11 mouse cellular contexts compared by ENCODE assay signal in the genomic region with DNA sequence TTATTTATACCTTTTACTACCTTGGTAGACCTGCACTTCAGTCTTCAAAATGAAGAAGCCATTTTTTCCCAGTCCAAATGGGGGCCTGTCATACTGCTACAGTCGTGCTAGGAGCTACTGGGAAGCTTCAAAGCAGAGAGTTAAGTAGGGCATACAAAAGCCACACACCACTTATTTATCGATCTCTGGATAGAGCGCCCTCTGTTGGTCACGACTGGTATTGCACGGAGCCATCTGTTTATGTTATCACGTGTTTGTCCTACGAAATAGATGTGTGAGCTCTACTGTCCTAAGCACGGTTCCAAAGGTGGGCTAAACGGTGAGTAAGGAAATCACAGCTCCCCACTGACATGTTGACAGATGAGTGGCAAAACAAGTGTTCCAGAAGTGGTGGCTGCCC. TPM values are rescaled to one million over a fixed set of nuclear protein-coding genes. Genes with fewer than 3 reads are reported as not detected.
DNase-seq lines count a peak whose midpoint lies in the region; TF ChIP-seq lines count a peak whose summit lies in the region.
"Had no signal": no experiment of that assay in that cellular context is flagged by ENCODE, and none has a peak within 500 bp of the region (broad histone marks: within the 10 kb centered on the region; RNA-seq: fewer than 3 reads in every experiment).

No protein-coding gene starts in this region.

- no peaks in the 10 kb centered on the region for H3K9me3 ChIP-seq in ES-E14 (ENCODE audit: control insufficient read depth, insufficient read depth, low read depth, low read length)
- H3K9me3 ChIP-seq: heart, embryonic 15.5 days had no signal

- peak overlapping the region; percentile 59; the same call in 1 of the 2 replicates for H3K9ac ChIP-seq in ES-E14 (ENCODE audit: insufficient read depth, low read depth, low read length, poor library complexity, severe bottlenecking)
- H3K9ac ChIP-seq: heart, embryonic 15.5 days; liver, embryonic 13.5 days had no signal

- H3K4me1 ChIP-seq in ES-E14 (ENCODE audit: control insufficient read depth in 2 of 2, insufficient read depth in 2 of 2, low read length in 2 of 2, poor library complexity in 1 of 2): peaks cover 0 to 15% of the 10 kb centered on the region in 2 experiments; a peak in 2 of 4 replicates
- H3K4me1 ChIP-seq: heart, embryonic 15.5 days; liver, embryonic 13.5 days had no signal

- in situ Hi-C loops in ES-E14 (cut with MboI; ENCODE audit: low sequenced_read_pairs in 2 of 2, unreplicated experiment in 2 of 2): no loop called here

- no peaks in the 10 kb centered on the region for H3K36me3 ChIP-seq in ES-E14 (ENCODE audit: control insufficient read depth, insufficient read depth, low read length, poor library complexity, severe bottlenecking)
- H3K36me3 ChIP-seq: heart, embryonic 15.5 days; liver, embryonic 13.5 days had no signal

- H3K27ac ChIP-seq in ES-E14 (ENCODE audit: insufficient read depth, low read depth, low read length, poor library complexity, severe bottlenecking): peak overlapping the region; percentile 84
- H3K27ac ChIP-seq: heart, embryonic 15.5 days; liver, embryonic 13.5 days had no signal

- H3K4me3 ChIP-seq in ES-E14 (ENCODE audit: insufficient read depth in 1 of 2, low read depth in 1 of 2, low read length in 2 of 2, poor library complexity in 1 of 2, severe bottlenecking in 1 of 2): peak overlapping the region; percentile 42 to 45
- H3K4me3 ChIP-seq: heart, embryonic 15.5 days; liver, embryonic 13.5 days had no signal

- DNase-seq in layer of hippocampus, adult 9-10 months (ENCODE audit: low spot score): peak; percentile 9
- no peak for DNase-seq in layer of hippocampus, postnatal 10 days (ENCODE audit: low spot score in 2 of 2)
- peak; percentile 96 for DNase-seq in ES-E14 (ENCODE audit: low read depth, low spot score)
- peak; percentile 92 for DNase-seq in ZHBTc4 (ENCODE audit: low read depth, low spot score)
- DNase-seq in layer of hippocampus, adult 9-11 months: peak; percentile 8
- DNase-seq in adrenal gland, postnatal 14 days: no peak
- DNase-seq in adrenal gland, adult 8-10 months: no peak
- DNase-seq: liver, embryonic 13.5 days; right cerebral cortex, postnatal 4 days had no signal

TF ChIP-seq in ES-E14, 5 proteins besides CTCF, POLR2A, EP300 and RAD21:
- peak; percentile 12; the same call in 1 of the 2 replicates for TF ChIP-seq ZC3H11A (IDR thresholded peaks at IDR 0.05; ENCODE audit: borderline replicate concordance, low read depth, low read length)
- no peak for TF ChIP-seq MAFK (IDR thresholded peaks at IDR 0.05; ENCODE audit: insufficient read depth, low read depth, low read length)

RNA-seq across cellular contexts. Expression of a gene that starts 36.2 kb away (rescaled TPM):
- not detected for total RNA-seq in layer of hippocampus, postnatal 10 days (2021)
- total RNA-seq in ES-E14 (2012; rRNA removed): 40.6 and 49.9 TPM in 2 replicates
- total RNA-seq in adrenal gland, postnatal 14 days (2021): not detected in 2 replicates
- not detected for total RNA-seq in adrenal gland, adult 8-10 months (2022)
- total RNA-seq: common myeloid progenitor, adult 5-6 weeks had no signal

RNA-seq across cellular contexts. Expression of a gene that starts 57.0 kb away (rescaled TPM):
- total RNA-seq in layer of hippocampus, postnatal 10 days (2021): not detected
- total RNA-seq in ES-E14 (2012; rRNA removed): not detected in 2 replicates
- total RNA-seq in adrenal gland, postnatal 14 days (2021): not detected in 2 replicates
- total RNA-seq in adrenal gland, adult 8-10 months (2022): not detected
- total RNA-seq: common myeloid progenitor, adult 5-6 weeks had no signal

Comparison
In these comparisons a context has a peak if more than half of its experiments do, and no peak if none do; other contexts are left out.
1. DNase-seq: peak in layer of hippocampus, adult 9-10 months (single experiment), ES-E14 (single experiment), ZHBTc4 (single experiment) and layer of hippocampus, adult 9-11 months (single experiment); none in layer of hippocampus, postnatal 10 days (0 of 2), adrenal gland, postnatal 14 days (single experiment) and adrenal gland, adult 8-10 months (single experiment).
2. RNA of a gene that starts 36.2 kb away (total RNA-seq): 40.6 to 49.9 TPM in ES-E14; not detected in adrenal gland, postnatal 14 days, not detected in layer of hippocampus, postnatal 10 days and not detected in adrenal gland, adult 8-10 months; every median in the first group is over 10 times any median in the second.